Mouse (Mus musculus) bone marrow macrophage, adult 2 months (primary cell): ENCODE measurements around the gene Olfr1090. TPM values are rescaled to one million over a fixed set of nuclear protein-coding genes. Genes with fewer than 3 reads are reported as not detected.

Experiments
- H3K27ac ChIP-seq: 2 replicates; pipeline ENCODE4 v1.5.1; 2012; ENCODE audit warnings: low read depth, low read length; ENCODE audit not compliant: insufficient read depth
- H3K4me1 ChIP-seq: 2 replicates; pipeline ENCODE4 v1.6.1; 2012; ENCODE audit warnings: low read length; ENCODE audit not compliant: control insufficient read depth, insufficient read depth
- H3K4me3 ChIP-seq: 2 replicates; pipeline ENCODE4 v1.5.1; 2012; ENCODE audit warnings: mild to moderate bottlenecking, low read length, moderate library complexity; ENCODE audit not compliant: insufficient read depth
- CTCF ChIP-seq: IDR thresholded peaks from 2 replicates; pipeline ENCODE4 v1.5.1; 2012; ENCODE audit warnings: low read depth, mild to moderate bottlenecking, low read length, moderate library complexity
- POLR2A ChIP-seq: IDR thresholded peaks from 2 replicates; pipeline ENCODE4 v1.6.1; 2012; ENCODE audit warnings: mild to moderate bottlenecking, low read depth, low read length, borderline replicate concordance
- polyA plus RNA-seq: library from polyadenylated mRNA; stranded (reverse); fragments of >200 nt; gene quantifications from 2 replicates; pipeline ENCODE4 v1.2.4, GENCODE M21; 2012; ENCODE audit not compliant: missing spikeins, insufficient read depth, insufficient read length

The Olfr1090 gene
- polyA plus RNA-seq: 0.63 TPM in 1 of 2 replicates, not detected in the other

DNA sequence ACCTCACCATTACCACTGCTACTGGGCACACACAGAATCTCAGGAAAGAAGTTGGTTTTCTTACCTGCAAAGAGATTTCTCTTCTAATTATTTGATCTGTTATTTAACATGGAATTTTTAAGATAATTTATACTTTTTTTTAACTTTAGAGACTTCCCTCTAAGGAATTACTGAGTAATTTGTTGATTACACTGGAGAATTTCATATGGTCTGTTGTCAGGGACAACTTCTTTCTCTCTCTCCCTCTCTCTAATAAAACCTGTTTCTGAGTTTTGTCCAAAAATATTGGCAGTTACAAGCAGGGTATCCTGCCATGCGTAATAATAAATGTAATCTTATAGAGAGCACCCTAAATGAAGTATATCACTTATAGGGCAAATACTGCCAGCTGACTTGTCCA lies at the start of gene Olfr1090:
Gene Olfr1090, minus strand, starts transcription at position 101 of the 400 bp plus-strand sequence.
- H3K27ac ChIP-seq: no peak within 1 kb of the TSS
- H3K4me3 ChIP-seq: no peak within 1 kb of the TSS
- no peaks in the 10 kb centered on the region for H3K4me1 ChIP-seq
- TF ChIP-seq CTCF (no peak), POLR2A (no peak)

DNA sequence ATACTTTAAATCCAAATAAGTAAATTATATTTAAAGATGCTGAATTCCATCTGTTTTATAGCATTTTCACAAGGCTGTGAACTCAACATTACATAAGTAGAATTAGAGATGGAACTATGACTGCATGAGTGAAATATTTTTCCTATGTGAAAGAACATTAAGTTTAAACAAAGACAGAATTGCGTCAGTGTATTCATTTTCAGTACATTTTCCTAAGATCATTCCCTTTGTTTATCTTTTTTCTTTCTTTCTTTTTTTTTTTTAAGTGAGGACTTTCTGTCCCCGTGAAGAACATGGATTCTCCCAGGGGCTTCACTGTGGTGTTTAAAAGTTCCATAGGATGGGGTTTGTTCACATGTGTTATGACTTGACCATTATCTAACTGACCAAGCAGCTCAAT lies 23.4 kb upstream of the Olfr1090 start, which contains the start of gene Olfr1093:
Gene Olfr1093, plus strand, starts transcription at position 301 of the 400 bp plus-strand sequence.
- H3K4me1 ChIP-seq: no peaks in the 10 kb centered on the region
- no peak within 1 kb of the TSS for H3K4me3 ChIP-seq
- TF ChIP-seq POLR2A (no peak), CTCF (no peak)
- no peak within 1 kb of the TSS for H3K27ac ChIP-seq

DNA sequence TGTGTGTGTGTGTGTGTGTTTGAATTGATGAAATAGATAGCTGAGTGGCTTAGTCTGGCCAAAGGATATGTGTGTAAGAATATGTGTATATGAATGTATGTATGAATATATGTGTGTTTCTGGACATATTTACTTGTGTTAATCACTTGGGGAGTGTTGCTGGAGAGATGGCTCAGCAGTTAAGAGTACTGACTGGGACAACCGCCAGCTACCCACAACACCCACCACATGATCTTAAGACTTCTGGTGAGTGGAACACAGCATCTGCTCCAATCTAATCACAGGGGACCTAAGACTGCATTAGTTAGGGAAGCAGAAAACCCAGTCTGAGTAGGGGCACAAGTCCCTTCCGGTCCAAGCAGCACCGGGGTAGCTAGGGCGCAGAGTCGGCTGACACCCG lies 2.3 kb upstream of the Olfr1090 start:
- no peaks in the 10 kb centered on the region for H3K4me1 ChIP-seq
- no peak overlapping the region for H3K4me3 ChIP-seq
- TF ChIP-seq POLR2A: no peak
- no peak overlapping the region for H3K27ac ChIP-seq

DNA sequence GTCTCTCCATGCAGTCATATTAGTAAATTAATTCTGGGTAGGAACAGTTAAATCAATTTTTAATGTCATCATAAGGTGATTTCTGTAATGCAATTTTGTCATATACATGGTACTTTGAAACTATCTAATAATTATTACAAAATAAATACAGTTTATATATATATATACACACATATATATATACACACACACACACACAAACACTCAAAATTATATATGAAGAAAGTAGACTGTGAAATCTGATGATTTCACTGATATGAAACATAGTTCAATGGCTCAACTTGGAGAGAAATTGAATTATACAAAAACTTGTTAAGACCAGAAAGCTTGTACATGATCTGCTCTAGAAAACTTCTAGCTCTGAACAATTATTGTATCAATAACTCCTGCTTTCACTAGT lies 25.2 kb downstream of the Olfr1090 start, which contains the start of gene Olfr1089:
Gene Olfr1089, minus strand, starts transcription at position 101 of the 400 bp plus-strand sequence.
- TF ChIP-seq CTCF (no peak), POLR2A (no peak)

More for the DNA sequence above, 25.2 kb downstream of the Olfr1090 start, which contains the start of gene Olfr1089:
- Histone ChIP-seq H3K4me1 (no peaks in the 10 kb centered on the region), H3K4me3 (no peak within 1 kb of the TSS), H3K27ac (no peak within 1 kb of the TSS)

Other genes with a start within 250 kb of the Olfr1090 start
- not detected in 2 replicates for gene Olfr1079, start 216.5 kb downstream of the Olfr1090 start, polyA plus RNA-seq
- gene Olfr1080, start 200.8 kb downstream of the Olfr1090 start, polyA plus RNA-seq: 0.84 TPM in 1 of 2 replicates, not detected in the other
- not detected in 2 replicates for gene Olfr1082, start 160.0 kb downstream of the Olfr1090 start, polyA plus RNA-seq
- not detected in 2 replicates for gene Olfr1084, start 119.3 kb downstream of the Olfr1090 start, polyA plus RNA-seq
- 0.16 TPM in 1 of 2 replicates, not detected in the other for gene Olfr1085, start 97.0 kb downstream of the Olfr1090 start, polyA plus RNA-seq
- gene Olfr1086, start 78.9 kb downstream of the Olfr1090 start, polyA plus RNA-seq: not detected in 2 replicates
- gene Olfr1087, start 60.6 kb downstream of the Olfr1090 start, polyA plus RNA-seq: not detected in 2 replicates
- gene Olfr1089, start 25.3 kb downstream of the Olfr1090 start, polyA plus RNA-seq: not detected in 2 replicates
- not detected in 2 replicates for gene Olfr1093, start 23.5 kb upstream of the Olfr1090 start, polyA plus RNA-seq
- gene Olfr141, start 51.0 kb upstream of the Olfr1090 start, polyA plus RNA-seq: not detected in 2 replicates
- not detected in 2 replicates for gene Olfr1094, start 65.7 kb upstream of the Olfr1090 start, polyA plus RNA-seq
- gene Olfr1095, start 92.7 kb upstream of the Olfr1090 start, polyA plus RNA-seq: not detected in 2 replicates
- gene Gm13723, start 115.8 kb upstream of the Olfr1090 start, polyA plus RNA-seq: not detected in 2 replicates
- 0.17 TPM in 1 of 2 replicates, not detected in the other for gene Olfr1097, start 133.2 kb upstream of the Olfr1090 start, polyA plus RNA-seq
- gene Olfr1098, start 165.6 kb upstream of the Olfr1090 start, polyA plus RNA-seq: not detected in 2 replicates
- not detected in 2 replicates for gene Olfr1099, start 201.7 kb upstream of the Olfr1090 start, polyA plus RNA-seq
- gene Olfr1100, start 221.0 kb upstream of the Olfr1090 start, polyA plus RNA-seq: not detected in 2 replicates
- gene Olfr1101, start 232.2 kb upstream of the Olfr1090 start, polyA plus RNA-seq: not detected in 2 replicates
- gene Olfr1102, start 239.4 kb upstream of the Olfr1090 start, polyA plus RNA-seq: not detected in 2 replicates